Mouse (Mus musculus): ENCODE measurements around the gene Zc3h13.

Gene Zc3h13

GRCm38 (mm10) chr14:75284193-75284915 is at the start of gene Zc3h13:
Zc3h13 (plus strand) TSS chr14:75284373.
- DNase-seq (ENCODE audit: low spot score): peak; percentile 95

- DNase-seq (ENCODE audit: low spot score): no peak
Measured at GRCm38 (mm10) chr14:75235552-75235951, 48.6 kb upstream of the Zc3h13 start.

- peak; percentile 36 for DNase-seq (ENCODE audit: low spot score)
Measured at GRCm38 (mm10) chr14:75235955-75236635, 48.1 kb upstream of the Zc3h13 start.

- no peak for DNase-seq (ENCODE audit: low spot score)
Measured at GRCm38 (mm10) chr14:75236636-75237003, 47.6 kb upstream of the Zc3h13 start.

GRCm38 (mm10) chr14:75237096-75237495 is 47.1 kb upstream of the Zc3h13 start:
- no peak for DNase-seq (ENCODE audit: low spot score)

- no peak for DNase-seq (ENCODE audit: low spot score)
Measured at GRCm38 (mm10) chr14:75238054-75238692, 46.0 kb upstream of the Zc3h13 start.

- DNase-seq (ENCODE audit: low spot score): no peak
Measured at GRCm38 (mm10) chr14:75242087-75242486, 42.1 kb upstream of the Zc3h13 start, which contains the start of gene Cpb2. Cpb2 (plus strand) TSS chr14:75242287.

GRCm38 (mm10) chr14:75246024-75247000 is 37.9 kb upstream of the Zc3h13 start:
- DNase-seq (ENCODE audit: low spot score): no peak

GRCm38 (mm10) chr14:75250432-75250831 is 33.7 kb upstream of the Zc3h13 start:
- DNase-seq (ENCODE audit: low spot score): no peak

- no peak for DNase-seq (ENCODE audit: low spot score)
Measured at GRCm38 (mm10) chr14:75256521-75256920, 27.7 kb upstream of the Zc3h13 start.

- DNase-seq (ENCODE audit: low spot score): no peak
Measured at GRCm38 (mm10) chr14:75269531-75269930, 14.6 kb upstream of the Zc3h13 start.

- DNase-seq (ENCODE audit: low spot score): no peak
Measured at GRCm38 (mm10) chr14:75279716-75280115, 4.5 kb upstream of the Zc3h13 start.

- DNase-seq (ENCODE audit: low spot score): no peak
Measured at GRCm38 (mm10) chr14:75280406-75280805, 3.8 kb upstream of the Zc3h13 start.

- DNase-seq (ENCODE audit: low spot score): no peak
Measured at GRCm38 (mm10) chr14:75283609-75284192, 472 bp upstream of the Zc3h13 start.

- no peak for DNase-seq (ENCODE audit: low spot score)
Measured at GRCm38 (mm10) chr14:75301081-75301480, 16.9 kb downstream of the Zc3h13 start.

GRCm38 (mm10) chr14:75303807-75304206 is 19.6 kb downstream of the Zc3h13 start:
- no peak for DNase-seq (ENCODE audit: low spot score)

- no peak for DNase-seq (ENCODE audit: low spot score)
Measured at GRCm38 (mm10) chr14:75307855-75308254, 23.7 kb downstream of the Zc3h13 start.

- no peak for DNase-seq (ENCODE audit: low spot score)
Measured at GRCm38 (mm10) chr14:75309336-75309992, 25.3 kb downstream of the Zc3h13 start.

- DNase-seq (ENCODE audit: low spot score): no peak
Measured at GRCm38 (mm10) chr14:75314484-75314883, 30.3 kb downstream of the Zc3h13 start.

- no peak for DNase-seq (ENCODE audit: low spot score)
Measured at GRCm38 (mm10) chr14:75318736-75319135, 34.6 kb downstream of the Zc3h13 start.

- DNase-seq (ENCODE audit: low spot score): no peak
Measured at GRCm38 (mm10) chr14:75320269-75320668, 36.1 kb downstream of the Zc3h13 start.

All from layer of hippocampus, adult 11-12 months (tissue).